Mouse (Mus musculus) forebrain, postnatal 0 days (tissue): ENCODE measurements around the gene Igfbp6. TPM values are rescaled to one million over a fixed set of nuclear protein-coding genes. Genes with fewer than 3 reads are reported as not detected.
A peak's percentile ranks its signal among the peaks of the same experiment; 100 is the strongest.

Experiments used
- ATAC-seq: fragments of 200-750 bp; cut with Nextera tagmentation; 2 replicates; pipeline ENCODE4 v1.8.0; 2017; ENCODE audit warnings: mild to moderate bottlenecking, moderate library complexity
- DNase-seq: peaks from one replicate; pipeline ENCODE4 v3.0.0-alpha.2; 2015
- H3K27ac ChIP-seq: fragments of 300-500 bp; sonication (generic); 2 replicates; pipeline ENCODE4 v1.5.1; 2014; ENCODE audit warnings: low read depth, mild to moderate bottlenecking, antibody characterized with exemption, low read length, moderate library complexity, mixed read lengths
- H3K27me3 ChIP-seq: fragments of 300-500 bp; sonication (generic); 2 replicates; pipeline ENCODE4 v1.6.1; 2014; ENCODE audit warnings: mild to moderate bottlenecking, low read length, mixed read lengths; ENCODE audit not compliant: insufficient read depth
- H3K36me3 ChIP-seq: fragments of 300-500 bp; sonication (generic); 2 replicates; pipeline ENCODE4 v1.6.1; 2014; ENCODE audit warnings: mild to moderate bottlenecking, moderate library complexity; ENCODE audit not compliant: insufficient read depth
- H3K4me1 ChIP-seq: fragments of 300-500 bp; sonication (generic); 2 replicates; pipeline ENCODE4 v1.6.1; 2014; ENCODE audit warnings: antibody characterized with exemption; ENCODE audit not compliant: insufficient read depth
- H3K4me2 ChIP-seq: fragments of 300-500 bp; sonication (generic); 2 replicates; pipeline ENCODE4 v1.6.1; 2014; ENCODE audit warnings: low read depth, mild to moderate bottlenecking, moderate library complexity
- H3K4me3 ChIP-seq: fragments of 300-500 bp; sonication (generic); 2 replicates; pipeline ENCODE4 v1.5.1; 2014; ENCODE audit warnings: low read depth, low read length, mixed read lengths
- H3K9ac ChIP-seq: fragments of 300-500 bp; sonication (generic); 2 replicates; pipeline ENCODE4 v1.6.1; 2014; ENCODE audit warnings: mild to moderate bottlenecking
- H3K9me3 ChIP-seq: fragments of 300-500 bp; sonication (generic); 2 replicates; pipeline ENCODE4 v1.6.1; 2016; ENCODE audit warnings: low read length
- CTCF ChIP-seq: sonication (generic); IDR thresholded peaks from 2 replicates; pipeline ENCODE4 v1.5.1; 2016; ENCODE audit warnings: antibody characterized with exemption, control low read depth, low read depth
- WGBS: fragments of 180-500 bp; shearing (Covaris S2); extraction: QIAGEN DNeasy Blood & Tissue Kit; methylation state at CpG from one replicate; pipeline ENCODE4 v1.1.7; 2014; 5-methylcytosine and 5-hydroxymethylcytosine counted together
- polyA plus RNA-seq: library from polyadenylated mRNA; unstranded; fragments of >200 nt; fragmentation: Nextera tagmentation; extraction: Ambion mirVana; gene quantifications from 2 replicates; pipeline ENCODE4 v1.2.1, GENCODE M21; 2015
- total RNA-seq: library from RNA; depleted of rRNA; stranded (reverse); fragments of >200 nt; gene quantifications from 2 replicates; pipeline ENCODE4 v1.2.3, GENCODE M21; 2014

The Igfbp6 gene
- total and polyA plus RNA-seq, 2 experiments from 2014 or later = 8.1 to 11.4 TPM

DNA sequence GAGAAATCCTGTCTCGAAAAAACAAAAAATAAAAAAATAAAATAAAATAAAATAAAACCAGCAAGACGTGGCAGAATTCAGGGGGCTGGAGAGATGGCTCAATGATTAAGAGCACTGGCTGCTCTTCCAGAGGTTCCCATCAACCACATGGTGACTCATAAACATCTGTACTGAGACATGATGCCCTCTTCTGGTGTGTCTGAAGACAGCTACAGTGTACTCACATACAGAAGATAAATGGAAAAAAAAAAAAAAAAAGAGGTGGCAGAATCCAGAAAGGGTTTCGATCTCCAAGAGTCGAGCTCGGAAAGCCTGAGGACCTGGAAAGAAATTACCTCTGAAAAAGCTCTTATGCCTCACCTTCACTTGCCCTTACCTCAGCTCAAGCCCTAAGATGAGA lies 3.0 kb upstream of the Igfbp6 start:
- H3K27ac ChIP-seq = no peak overlapping the region
- ATAC-seq = no peak
- no peaks in the 10 kb centered on the region for H3K36me3 ChIP-seq
- H3K27me3 ChIP-seq = peaks cover 14% of the 10 kb centered on the region
- no peak for TF ChIP-seq CTCF
- no peaks in the 10 kb centered on the region for H3K9me3 ChIP-seq
- no peak for DNase-seq
- H3K9ac ChIP-seq = no peak overlapping the region
- no peak overlapping the region for H3K4me2 ChIP-seq
- no peaks in the 10 kb centered on the region for H3K4me1 ChIP-seq
- WGBS = 84% methylated on average over 5 of the region's 5 CpGs
- no peak overlapping the region for H3K4me3 ChIP-seq

GRCm38 (mm10) chr15:102142914-102143912 lies 949 bp upstream of the Igfbp6 start:
- no peak for TF ChIP-seq CTCF
- WGBS = 48% methylated on average over 23 of the region's 23 CpGs

DNA sequence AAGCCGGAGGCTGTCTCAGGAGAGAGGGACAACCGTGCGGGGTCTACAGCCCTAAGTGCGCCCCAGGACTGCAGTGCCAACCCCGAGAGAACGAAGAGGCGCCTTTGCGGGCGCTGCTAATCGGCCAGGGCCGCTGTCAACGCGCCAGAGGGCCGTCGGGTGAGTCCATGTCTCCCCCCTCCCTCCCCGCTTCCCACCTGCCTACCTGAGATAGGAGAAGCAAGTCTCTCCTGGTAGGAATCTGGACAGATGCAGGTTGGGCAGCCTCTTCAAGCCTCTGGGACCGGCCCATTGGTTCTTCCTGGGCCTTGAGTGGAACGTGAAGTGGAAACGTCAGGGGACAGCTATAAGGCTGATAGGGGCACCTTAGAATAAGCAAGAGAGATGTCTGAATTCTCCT lies 564 bp downstream of the Igfbp6 start:
- H3K27ac ChIP-seq = no peak overlapping the region
- no peak overlapping the region for H3K9ac ChIP-seq
- WGBS = 9% methylated on average over 18 of the region's 19 CpGs
- DNase-seq = no peak
- no peak overlapping the region for H3K4me3 ChIP-seq
- no peaks in the 10 kb centered on the region for H3K9me3 ChIP-seq
- no peak overlapping the region for H3K4me2 ChIP-seq
- no peaks in the 10 kb centered on the region for H3K36me3 ChIP-seq
- peaks cover 14% of the 10 kb centered on the region for H3K27me3 ChIP-seq
- no peaks in the 10 kb centered on the region for H3K4me1 ChIP-seq
- ATAC-seq = no peak
- no peak for TF ChIP-seq CTCF

More at GRCm38 (mm10) chr15:102142914-102143912, 949 bp upstream of the Igfbp6 start:
- H3K4me3 ChIP-seq = no peak overlapping the region
- no peaks in the 10 kb centered on the region for H3K36me3 ChIP-seq
- no peaks in the 10 kb centered on the region for H3K4me1 ChIP-seq
- ATAC-seq (no peak), DNase-seq (no peak)
- H3K9ac ChIP-seq = no peak overlapping the region
- no peak overlapping the region for H3K27ac ChIP-seq
- H3K27me3 ChIP-seq = peaks cover 14% of the 10 kb centered on the region
- H3K4me2 ChIP-seq = no peak overlapping the region
- no peaks in the 10 kb centered on the region for H3K9me3 ChIP-seq

GRCm38 (mm10) chr15:102145330-102145729 lies 1.2 kb downstream of the Igfbp6 start:
- Histone ChIP-seq H3K36me3 (no peaks in the 10 kb centered on the region), H3K4me2 (no peak overlapping the region), H3K4me1 (no peaks in the 10 kb centered on the region), H3K27me3 (peaks cover 14% of the 10 kb centered on the region), H3K27ac (no peak overlapping the region), H3K9ac (no peak overlapping the region), H3K9me3 (no peaks in the 10 kb centered on the region), H3K4me3 (no peak overlapping the region)
- DNase-seq = no peak
- TF ChIP-seq CTCF = no peak
- WGBS = 91% methylated on average over 10 of the region's 10 CpGs
- ATAC-seq = no peak

DNA sequence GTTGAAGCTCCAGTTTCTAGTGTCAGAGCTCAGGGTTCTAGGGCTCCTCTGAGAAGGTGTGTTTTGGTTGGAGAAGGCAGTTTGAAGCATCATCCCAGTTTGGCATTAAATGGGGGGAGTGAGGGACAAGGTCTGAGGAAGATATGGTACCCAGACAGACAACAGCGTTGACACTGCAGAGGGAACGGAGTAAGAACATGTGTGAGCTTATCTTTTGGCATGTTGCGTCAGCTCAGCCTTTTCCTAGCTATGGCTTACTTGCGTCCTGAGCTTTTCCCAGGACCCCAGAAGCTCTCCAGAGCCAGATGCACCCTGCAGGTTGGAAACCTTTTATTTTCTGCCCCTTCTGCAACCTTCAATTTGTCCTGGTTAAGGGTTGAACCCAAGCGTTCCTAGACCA lies 1.9 kb downstream of the Igfbp6 start:
- Histone ChIP-seq H3K9me3 (no peaks in the 10 kb centered on the region), H3K27ac (no peak overlapping the region), H3K4me2 (no peak overlapping the region), H3K9ac (no peak overlapping the region), H3K36me3 (no peaks in the 10 kb centered on the region), H3K4me3 (no peak overlapping the region), H3K4me1 (no peaks in the 10 kb centered on the region), H3K27me3 (peaks cover 14% of the 10 kb centered on the region)
- 90% methylated on average over 5 of the region's 5 CpGs for WGBS
- no peak for TF ChIP-seq CTCF
- DNase-seq (no peak), ATAC-seq (no peak)

DNA sequence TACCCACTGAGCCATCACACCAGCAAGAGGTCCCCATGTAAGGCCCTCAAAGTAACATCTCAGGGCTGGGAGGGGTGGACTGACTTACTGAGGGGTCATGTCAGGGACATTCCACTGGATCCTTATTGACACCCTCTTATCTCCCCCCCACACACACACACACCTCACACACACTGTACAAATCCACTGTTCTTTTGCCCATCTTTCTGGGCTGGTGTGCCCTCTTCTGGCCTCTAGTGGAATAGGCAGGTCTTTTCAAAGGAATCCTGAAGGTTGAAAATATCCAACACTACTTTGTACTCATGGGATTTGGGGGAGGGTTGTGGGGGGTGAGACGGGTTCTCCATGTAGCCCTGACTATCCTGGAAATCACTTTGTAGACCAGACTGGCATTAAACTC lies 2.7 kb downstream of the Igfbp6 start:
- TF ChIP-seq CTCF = peak; percentile 87
- Histone ChIP-seq H3K27me3 (peaks cover 14% of the 10 kb centered on the region), H3K9me3 (no peaks in the 10 kb centered on the region), H3K27ac (no peak overlapping the region), H3K4me2 (no peak overlapping the region), H3K9ac (no peak overlapping the region), H3K4me1 (no peaks in the 10 kb centered on the region), H3K36me3 (no peaks in the 10 kb centered on the region), H3K4me3 (no peak overlapping the region)
- DNase-seq (peak; percentile 51), ATAC-seq (peak; percentile 53; the same call in 1 of the 2 replicates)
- 3% methylated on average over 1 of the region's 1 CpGs for WGBS

GRCm38 (mm10) chr15:102147674-102148402 lies 3.7 kb downstream of the Igfbp6 start:
- Histone ChIP-seq H3K36me3 (no peaks in the 10 kb centered on the region), H3K4me3 (no peak overlapping the region), H3K9ac (no peak overlapping the region), H3K4me2 (no peak overlapping the region), H3K27me3 (peaks cover 14% of the 10 kb centered on the region), H3K9me3 (no peaks in the 10 kb centered on the region), H3K27ac (no peak overlapping the region), H3K4me1 (no peaks in the 10 kb centered on the region)
- ATAC-seq = no peak
- WGBS = 71% methylated on average over 16 of the region's 16 CpGs
- no peak for DNase-seq
- no peak for TF ChIP-seq CTCF
